Mouse (Mus musculus): Measurements from ENCODE around the gene Vpreb1. TPM values are rescaled to one million over a fixed set of nuclear protein-coding genes. Genes with fewer than 3 reads are reported as not detected.

The Vpreb1 gene
- polyA plus RNA-seq, 1 experiment = 16.3 TPM

DNA sequence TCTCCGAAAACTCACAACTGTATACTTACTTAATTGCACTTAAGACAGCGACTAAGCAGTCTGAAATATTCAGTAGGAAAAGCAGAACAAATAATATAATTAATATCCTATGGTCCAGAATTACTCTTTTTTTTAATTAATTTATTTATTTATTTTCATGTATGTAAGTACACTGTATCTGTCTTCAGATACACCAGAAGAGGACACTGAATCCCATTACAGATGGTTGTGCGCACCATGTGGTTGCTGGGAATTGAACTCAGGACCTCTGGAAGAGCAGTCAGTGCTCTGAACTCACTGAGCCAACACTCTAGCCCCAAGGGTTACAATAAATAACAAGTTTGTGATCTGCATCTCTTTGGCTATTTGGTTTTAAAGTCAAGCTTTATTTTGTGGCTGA is 41.0 kb downstream of the Vpreb1 start:
- no peaks in the 10 kb centered on the region; the same call in 1 of the 2 replicates for H3K4me1 ChIP-seq (ENCODE audit: control insufficient read depth, insufficient read depth, low read length)
- WGBS = 72% methylated on average over 3 of the region's 3 CpGs
- TF ChIP-seq POLR2A (IDR thresholded peaks at IDR 0.05; ENCODE audit: borderline replicate concordance, control insufficient read depth, low read depth, low read length) = no peak
- H3K27ac ChIP-seq (ENCODE audit: control insufficient read depth, insufficient read depth, low read depth, low read length, poor library complexity) = no peak overlapping the region
- H3K4me3 ChIP-seq (replicated peaks; ENCODE audit: control insufficient read depth, low read depth, low read length) = no peak overlapping the region

DNA sequence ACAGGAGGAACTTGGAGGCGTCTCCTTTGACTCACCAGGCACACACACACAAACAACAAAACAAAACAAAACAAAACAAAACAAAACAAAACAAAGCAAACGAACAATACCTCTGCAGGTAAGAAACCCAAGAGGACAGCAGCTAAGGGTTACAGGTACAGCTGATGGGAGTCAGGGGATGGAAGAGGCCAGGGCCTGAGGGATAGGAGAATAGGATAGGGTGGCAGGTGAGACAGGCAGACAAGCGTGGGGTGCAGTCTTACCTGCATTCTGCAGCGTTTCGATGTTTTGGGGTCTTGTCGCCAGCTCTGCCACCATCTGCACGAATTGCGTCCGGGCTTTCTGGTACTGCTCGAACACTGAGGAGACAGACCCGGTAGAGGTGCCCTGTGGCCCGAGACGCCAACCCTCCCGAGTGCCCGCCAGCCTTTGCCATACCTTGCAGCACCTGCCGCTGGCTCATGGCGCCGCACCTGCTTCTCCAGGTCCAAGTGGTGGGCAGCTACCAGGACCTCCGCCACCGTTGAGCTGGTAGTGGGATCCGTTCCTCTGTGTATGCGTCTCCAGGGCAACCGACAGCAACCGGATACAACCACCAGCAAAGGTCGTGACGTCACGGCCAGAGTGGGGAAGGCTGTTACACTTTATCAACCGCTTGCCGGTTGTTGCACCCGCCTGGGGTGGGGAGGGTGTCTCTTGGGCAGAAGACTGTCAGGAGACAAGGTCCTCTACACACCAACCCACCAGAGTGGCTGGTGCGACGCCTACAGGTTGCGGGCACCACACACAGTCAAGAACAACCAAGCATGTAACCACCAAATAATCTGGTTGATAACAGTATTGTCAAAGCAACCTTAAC is 41.7 kb downstream of the Vpreb1 start, which contains the start of gene Spag6l:
Spag6l (minus strand) TSS at position 700 of the 859 bp plus-strand sequence.
- TF ChIP-seq CTCF (IDR thresholded peaks at IDR 0.05; ENCODE audit: control insufficient read depth, insufficient read depth, low read length) = peak; percentile 31; the same call in 1 of the 2 replicates
- TF ChIP-seq POLR2A (IDR thresholded peaks at IDR 0.05; ENCODE audit: borderline replicate concordance, control insufficient read depth, low read depth, low read length) = no peak
- Histone ChIP-seq H3K4me1 (ENCODE audit: control insufficient read depth, insufficient read depth, low read length) (no peaks in the 10 kb centered on the region; the same call in 1 of the 2 replicates), H3K27ac (ENCODE audit: control insufficient read depth, insufficient read depth, low read depth, low read length, poor library complexity) (no peak within 1 kb of the TSS), H3K4me3 (replicated peaks; ENCODE audit: control insufficient read depth, low read depth, low read length) (peak within 1 kb of the TSS; percentile 42)
- WGBS = 3% methylated on average over 33 of the region's 33 CpGs

DNA sequence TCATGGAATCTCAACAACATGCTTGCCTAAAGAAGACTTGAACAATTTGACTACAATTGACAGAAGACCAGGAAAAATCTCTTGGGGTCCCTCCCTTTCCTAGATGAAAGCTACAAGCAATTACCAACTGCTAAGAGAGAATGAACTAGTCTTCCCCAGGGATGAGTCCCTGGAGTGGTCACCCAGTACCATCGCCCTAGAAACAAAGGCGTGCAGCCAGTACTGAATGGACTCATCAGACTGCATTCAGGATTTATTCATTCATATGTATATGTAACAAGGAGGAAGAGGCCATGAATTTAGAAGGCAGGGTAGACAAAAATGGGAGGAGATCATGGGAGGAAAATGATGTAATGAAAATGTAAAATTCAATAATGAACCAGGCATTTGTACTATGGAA is 44.4 kb downstream of the Vpreb1 start:
- H3K4me1 ChIP-seq (ENCODE audit: control insufficient read depth, insufficient read depth, low read length) = no peaks in the 10 kb centered on the region; the same call in 1 of the 2 replicates
- WGBS = 83% methylated on average over 2 of the region's 2 CpGs
- no peak for TF ChIP-seq POLR2A (IDR thresholded peaks at IDR 0.05; ENCODE audit: borderline replicate concordance, control insufficient read depth, low read depth, low read length)
- no peak for TF ChIP-seq CTCF (IDR thresholded peaks at IDR 0.05; ENCODE audit: control insufficient read depth, insufficient read depth, low read length)
- no peak overlapping the region for H3K27ac ChIP-seq (ENCODE audit: control insufficient read depth, insufficient read depth, low read depth, low read length, poor library complexity)
- H3K4me3 ChIP-seq (replicated peaks; ENCODE audit: control insufficient read depth, low read depth, low read length) = no peak overlapping the region

DNA sequence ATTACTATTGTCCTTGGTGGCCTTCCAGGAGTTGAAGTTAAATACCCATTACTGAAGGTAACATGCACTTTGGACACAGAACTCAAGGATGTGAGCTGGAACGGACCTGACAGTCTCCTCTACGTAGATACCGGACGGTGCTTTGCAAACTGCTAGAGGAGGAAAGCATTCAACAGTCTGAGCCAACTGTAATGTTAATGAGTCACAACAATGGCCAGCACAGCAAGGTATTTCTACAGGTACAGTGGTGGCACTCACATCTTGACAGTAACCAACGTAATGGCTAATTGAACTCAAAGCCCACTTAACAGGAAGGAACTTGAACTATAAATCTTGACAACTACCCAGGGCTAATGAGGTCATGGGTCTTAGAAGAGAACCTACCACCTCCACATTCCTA is 45.2 kb downstream of the Vpreb1 start:
- TF ChIP-seq POLR2A (IDR thresholded peaks at IDR 0.05; ENCODE audit: borderline replicate concordance, control insufficient read depth, low read depth, low read length) (no peak), CTCF (IDR thresholded peaks at IDR 0.05; ENCODE audit: control insufficient read depth, insufficient read depth, low read length) (no peak)
- no peak overlapping the region for H3K27ac ChIP-seq (ENCODE audit: control insufficient read depth, insufficient read depth, low read depth, low read length, poor library complexity)
- no peaks in the 10 kb centered on the region; the same call in 1 of the 2 replicates for H3K4me1 ChIP-seq (ENCODE audit: control insufficient read depth, insufficient read depth, low read length)
- 66% methylated on average over 5 of the region's 5 CpGs for WGBS
- no peak overlapping the region for H3K4me3 ChIP-seq (replicated peaks; ENCODE audit: control insufficient read depth, low read depth, low read length)

Other genes with a start within 250 kb of the Vpreb1 start
- gene Olfr19, start 194.4 kb downstream of the Vpreb1 start, polyA plus RNA-seq (2011; ENCODE audit: insufficient read depth, insufficient read length, low replicate concordance, missing spikeins) = not detected in 2 replicates
- gene Spag6l, start 41.4 kb downstream of the Vpreb1 start, polyA plus RNA-seq (2011; ENCODE audit: insufficient read depth, insufficient read length, low replicate concordance, missing spikeins) = not detected in 2 replicates
- 6.4 and 9.2 TPM in 2 replicates for gene Igll1, start 6.9 kb downstream of the Vpreb1 start, polyA plus RNA-seq (2011; ENCODE audit: insufficient read depth, insufficient read length, low replicate concordance, missing spikeins)
- 24.8 and 65.0 TPM in 2 replicates for gene Top3b, start 107 bp downstream of the Vpreb1 start, polyA plus RNA-seq (2011; ENCODE audit: insufficient read depth, insufficient read length, low replicate concordance, missing spikeins)
- 3.8 and 4.6 TPM in 2 replicates for gene Ppm1f, start 25.6 kb upstream of the Vpreb1 start, polyA plus RNA-seq (2011; ENCODE audit: insufficient read depth, insufficient read length, low replicate concordance, missing spikeins)
- gene Mapk1, start 112.5 kb upstream of the Vpreb1 start, polyA plus RNA-seq (2011; ENCODE audit: insufficient read depth, insufficient read length, low replicate concordance, missing spikeins) = 65.8 and 76.8 TPM in 2 replicates
- gene Ypel1, start 198.9 kb upstream of the Vpreb1 start, polyA plus RNA-seq (2011; ENCODE audit: insufficient read depth, insufficient read length, low replicate concordance, missing spikeins) = 1.4 TPM in 1 of 2 replicates, not detected in the other
- 54.0 and 99.6 TPM in 2 replicates for gene Ppil2, start 240.4 kb upstream of the Vpreb1 start, polyA plus RNA-seq (2011; ENCODE audit: insufficient read depth, insufficient read length, low replicate concordance, missing spikeins)